Mouse (Mus musculus) liver, embryonic 14.5 days (tissue): ENCODE data around the gene Cops4.

Experiments used
- CTCF ChIP-seq: IDR thresholded peaks from 2 replicates; pipeline ENCODE4 v1.5.1; 2016; ENCODE audit warnings: antibody characterized with exemption, low read depth, control low read depth
- EP300 ChIP-seq: IDR thresholded peaks from 2 replicates; pipeline ENCODE4 v1.6.1; 2016; ENCODE audit warnings: antibody characterized with exemption, low read depth

- TF ChIP-seq CTCF: no peak
- no peak for TF ChIP-seq EP300
These were observed 8.1 kb downstream of the Cops4 start for GRCm38 (mm10) chr5:100526164-100526563.
